9 mouse cellular contexts compared by ENCODE assay signal in genomic region chr19:5609171-5609546, GRCm38 (mm10). TPM values are rescaled to one million over a fixed set of nuclear protein-coding genes. Genes with fewer than 3 reads are reported as not detected.
DNase-seq lines count a peak whose midpoint lies in the region; ATAC-seq and TF ChIP-seq lines count a peak whose summit lies in the region.
"Had no signal": no experiment of that assay in that cellular context is flagged by ENCODE, and none has a peak within 500 bp of the region (broad histone marks: within the 10 kb centered on the region; RNA-seq: fewer than 3 reads in every experiment).

No protein-coding gene starts in this region.

- H3K4me3 ChIP-seq in heart, embryonic 15.5 days, result peak overlapping the region; percentile 85
- H3K4me3 ChIP-seq in ES-E14 (ENCODE audit: insufficient read depth in 1 of 2, low read depth in 1 of 2, low read length in 2 of 2, poor library complexity in 1 of 2, severe bottlenecking in 1 of 2), result peak overlapping the region; percentile 93 to 95
- H3K4me3 ChIP-seq in forebrain, embryonic 14.5 days (ENCODE audit: low read depth, low read length), result peak overlapping the region; percentile 47
- peak overlapping the region; percentile 67 for H3K4me3 ChIP-seq in liver, embryonic 16.5 days (ENCODE audit: low read depth, low read length)

- peak overlapping the region; percentile 84 for H3K9ac ChIP-seq in heart, embryonic 15.5 days
- peak overlapping the region; percentile 57 for H3K9ac ChIP-seq in ES-E14 (ENCODE audit: insufficient read depth, low read depth, low read length, poor library complexity, severe bottlenecking)
- peak overlapping the region; percentile 65 for H3K9ac ChIP-seq in forebrain, embryonic 14.5 days (ENCODE audit: low read length)
- H3K9ac ChIP-seq in liver, embryonic 16.5 days (ENCODE audit: low read depth, low read length), result peak overlapping the region; percentile 77

- no peaks in the 10 kb centered on the region for H3K9me3 ChIP-seq in heart, embryonic 15.5 days (replicated peaks)
- no peaks in the 10 kb centered on the region for H3K9me3 ChIP-seq in ES-E14 (ENCODE audit: control insufficient read depth, insufficient read depth, low read depth, low read length)
- no peaks in the 10 kb centered on the region for H3K9me3 ChIP-seq in forebrain, embryonic 14.5 days (replicated peaks; ENCODE audit: control insufficient read depth, low read length)
- H3K9me3 ChIP-seq in liver, embryonic 16.5 days (replicated peaks; ENCODE audit: control insufficient read depth, low read length), result no peaks in the 10 kb centered on the region

- intact Hi-C loops in heart, postnatal 36 days (cut with DNase I), result loop anchor here (2.0 kb wide), 1 partner anchor 78 kb away; no protein-coding TSS in a partner anchor
- intact Hi-C loops in left cerebral cortex, postnatal 10 days (cut with DNase I), result no loop called here

- peaks cover 47% of the 10 kb centered on the region for H3K36me3 ChIP-seq in heart, embryonic 15.5 days
- H3K36me3 ChIP-seq in ES-E14 (ENCODE audit: control insufficient read depth, insufficient read depth, low read length, poor library complexity, severe bottlenecking), result peaks cover 46% of the 10 kb centered on the region
- peaks cover 46% of the 10 kb centered on the region for H3K36me3 ChIP-seq in forebrain, embryonic 14.5 days (ENCODE audit: control insufficient read depth, insufficient read depth, low read length)
- peaks cover 23% of the 10 kb centered on the region for H3K36me3 ChIP-seq in liver, embryonic 16.5 days (ENCODE audit: control insufficient read depth, insufficient read depth)

- peak overlapping the region; percentile 99 for H3K27ac ChIP-seq in heart, embryonic 15.5 days
- H3K27ac ChIP-seq in ES-E14 (ENCODE audit: insufficient read depth, low read depth, low read length, poor library complexity, severe bottlenecking), result no peak overlapping the region
- H3K27ac ChIP-seq in forebrain, embryonic 14.5 days (ENCODE audit: low read depth, low read length), result peak overlapping the region; percentile 95; the same call in 1 of the 2 replicates
- H3K27ac ChIP-seq in liver, embryonic 16.5 days (ENCODE audit: low read length), result peak overlapping the region; percentile 18

- peaks cover 16% of the 10 kb centered on the region for H3K4me1 ChIP-seq in heart, embryonic 15.5 days (replicated peaks)
- peaks cover 1 to 11% of the 10 kb centered on the region in 2 experiments; a peak in 2 of 4 replicates for H3K4me1 ChIP-seq in ES-E14 (ENCODE audit: control insufficient read depth in 2 of 2, insufficient read depth in 2 of 2, low read length in 2 of 2, poor library complexity in 1 of 2)
- peaks cover 9% of the 10 kb centered on the region for H3K4me1 ChIP-seq in forebrain, embryonic 14.5 days (ENCODE audit: control insufficient read depth, insufficient read depth, low read length)
- peaks cover 34% of the 10 kb centered on the region for H3K4me1 ChIP-seq in liver, embryonic 16.5 days (ENCODE audit: control insufficient read depth, low read depth, low read length)

- H3K4me2 ChIP-seq in heart, embryonic 15.5 days, result peak overlapping the region; percentile 80
- H3K4me2 ChIP-seq in forebrain, embryonic 14.5 days (ENCODE audit: low read length), result peak overlapping the region; percentile 68
- H3K4me2 ChIP-seq in liver, embryonic 16.5 days (ENCODE audit: low read depth, low read length), result peak overlapping the region; percentile 83

- in situ Hi-C loops in ES-E14 (cut with MboI; ENCODE audit: low sequenced_read_pairs in 2 of 2, unreplicated experiment in 2 of 2), result no loop called here

- 52% methylated on average over 10 of the region's 10 CpGs for WGBS in heart, embryonic 15.5 days
- WGBS in forebrain, embryonic 14.5 days, result 61% methylated on average over 10 of the region's 10 CpGs
- 57% methylated on average over 10 of the region's 10 CpGs for WGBS in liver, embryonic 16.5 days (ENCODE audit: insufficient replicate concordance)

- ATAC-seq in heart, embryonic 15.5 days (replicated peaks; ENCODE audit: insufficient number of reproducible peaks, insufficient read depth, low FRiP score, low read depth), result no peak
- no peak for ATAC-seq in forebrain, embryonic 14.5 days
- ATAC-seq in liver, embryonic 16.5 days (ENCODE audit: low read depth), result no peak
- no peak for ATAC-seq in CD4-positive, CD25-positive, alpha-beta regulatory T cell, adult 4 months

- H3K27me3 ChIP-seq in heart, embryonic 15.5 days, result no peaks in the 10 kb centered on the region; the same call in 1 of the 2 replicates
- H3K27me3 ChIP-seq in forebrain, embryonic 14.5 days (replicated peaks; ENCODE audit: control insufficient read depth, insufficient read depth, low read length), result no peaks in the 10 kb centered on the region
- no peaks in the 10 kb centered on the region for H3K27me3 ChIP-seq in liver, embryonic 16.5 days (ENCODE audit: control insufficient read depth, insufficient read depth, low read depth, low read length)

- DNase-seq in heart, postnatal 36 days, result no peak
- DNase-seq in ES-E14 (ENCODE audit: low read depth, low spot score), result no peak
- DNase-seq in forebrain, embryonic 14.5 days (ENCODE audit: low spot score), result no peak
- DNase-seq in left cerebral cortex, postnatal 10 days (ENCODE audit: extremely low spot score in 1 of 2, low spot score in 2 of 2), result no peak
- no peak for DNase-seq in thymus, postnatal 4 days

TF ChIP-seq in ES-E14, 5 proteins besides CTCF, POLR2A, EP300 and RAD21:
- TF ChIP-seq CHD2 (IDR thresholded peaks at IDR 0.05; ENCODE audit: low read depth, low read length) (no peak), HCFC1 (IDR thresholded peaks at IDR 0.05; ENCODE audit: borderline replicate concordance, insufficient read depth, low read length) (no peak), ZNF384 (IDR thresholded peaks at IDR 0.05; ENCODE audit: low read depth, low read length) (no peak), ZC3H11A (IDR thresholded peaks at IDR 0.05; ENCODE audit: borderline replicate concordance, low read depth, low read length) (no peak), MAFK (IDR thresholded peaks at IDR 0.05; ENCODE audit: insufficient read depth, low read depth, low read length) (no peak)

RNA-seq across cellular contexts. Expression of gene Kat5, which starts 0.9 kb away (rescaled TPM):
- 29.6 and 35.3 TPM in 2 replicates for polyA plus RNA-seq in heart, embryonic 15.5 days (2015; fragmentation: Nextera tagmentation; extraction: Ambion mirVana)
- 10 to 100 TPM; 30.3 to 37.0 TPM for total RNA-seq in heart, postnatal 36 days (2021)
- total RNA-seq in ES-E14 (2012; rRNA removed), result 52.2 and 75.6 TPM in 2 replicates
- 43.7 and 49.7 TPM in 2 replicates for polyA plus RNA-seq in forebrain, embryonic 14.5 days (2014; fragmentation: Nextera tagmentation; extraction: Ambion mirVana)
- polyA plus RNA-seq in liver, embryonic 16.5 days (2015; fragmentation: Nextera tagmentation; extraction: Ambion mirVana), result 15.9 and 16.4 TPM in 2 replicates
- 10 to 100 TPM; 38.8 to 84.9 TPM for polyA plus RNA-seq in CD4-positive, CD25-positive, alpha-beta regulatory T cell, adult 4 months (2017; shearing (Covaris generic))
- total RNA-seq in left cerebral cortex, postnatal 10 days (2021), result 10 to 100 TPM; 70.9 to 79.7 TPM

RNA-seq across cellular contexts. Expression of gene Rnaseh2c, which starts 7.5 kb away (rescaled TPM):
- polyA plus RNA-seq in heart, embryonic 15.5 days (2015; fragmentation: Nextera tagmentation; extraction: Ambion mirVana), result 89.7 and 96.1 TPM in 2 replicates
- 10 to 100 TPM; 42.7 to 53.2 TPM for total RNA-seq in heart, postnatal 36 days (2021)
- total RNA-seq in ES-E14 (2012; rRNA removed), result 87.9 and 99.5 TPM in 2 replicates
- 85.7 and 95.8 TPM in 2 replicates for polyA plus RNA-seq in forebrain, embryonic 14.5 days (2014; fragmentation: Nextera tagmentation; extraction: Ambion mirVana)
- 92.2 and 115 TPM in 2 replicates for polyA plus RNA-seq in liver, embryonic 16.5 days (2015; fragmentation: Nextera tagmentation; extraction: Ambion mirVana)
- polyA plus RNA-seq in CD4-positive, CD25-positive, alpha-beta regulatory T cell, adult 4 months (2017; shearing (Covaris generic)), result 100 to 1,000 TPM in 1 of 2 experiments, 10 to 100 TPM in 1; 55.0 to 102 TPM
- total RNA-seq in left cerebral cortex, postnatal 10 days (2021), result 10 to 100 TPM; 68.2 to 71.7 TPM

RNA-seq across cellular contexts. Expression of gene Rela, which starts 28.1 kb away (rescaled TPM):
- 33.2 and 46.7 TPM in 2 replicates for polyA plus RNA-seq in heart, embryonic 15.5 days (2015; fragmentation: Nextera tagmentation; extraction: Ambion mirVana)
- 10 to 100 TPM; 25.6 to 31.2 TPM for total RNA-seq in heart, postnatal 36 days (2021)
- 9.7 and 12.1 TPM in 2 replicates for total RNA-seq in ES-E14 (2012; rRNA removed)
- polyA plus RNA-seq in forebrain, embryonic 14.5 days (2014; fragmentation: Nextera tagmentation; extraction: Ambion mirVana), result 29.8 and 35.8 TPM in 2 replicates
- 21.6 and 23.6 TPM in 2 replicates for polyA plus RNA-seq in liver, embryonic 16.5 days (2015; fragmentation: Nextera tagmentation; extraction: Ambion mirVana)
- 100 to 1,000 TPM; 111 to 174 TPM for polyA plus RNA-seq in CD4-positive, CD25-positive, alpha-beta regulatory T cell, adult 4 months (2017; shearing (Covaris generic))
- total RNA-seq in left cerebral cortex, postnatal 10 days (2021), result 10 to 100 TPM; 21.3 to 21.9 TPM

RNA-seq across cellular contexts. Expression of gene Ap5b1, which starts 41.3 kb away (rescaled TPM):
- 2.0 and 4.5 TPM in 2 replicates for polyA plus RNA-seq in heart, embryonic 15.5 days (2015; fragmentation: Nextera tagmentation; extraction: Ambion mirVana)
- 1 to 10 TPM; 3.1 to 3.4 TPM for total RNA-seq in heart, postnatal 36 days (2021)
- 6.4 and 9.5 TPM in 2 replicates for total RNA-seq in ES-E14 (2012; rRNA removed)
- 1.5 and 1.6 TPM in 2 replicates for polyA plus RNA-seq in forebrain, embryonic 14.5 days (2014; fragmentation: Nextera tagmentation; extraction: Ambion mirVana)
- 3.5 and 4.4 TPM in 2 replicates for polyA plus RNA-seq in liver, embryonic 16.5 days (2015; fragmentation: Nextera tagmentation; extraction: Ambion mirVana)
- polyA plus RNA-seq in CD4-positive, CD25-positive, alpha-beta regulatory T cell, adult 4 months (2017; shearing (Covaris generic)), result 1 to 10 TPM; 3.8 to 7.4 TPM
- total RNA-seq in left cerebral cortex, postnatal 10 days (2021), result 1 to 10 TPM; 8.3 to 9.2 TPM

RNA-seq across cellular contexts. Expression of gene Ovol1, which starts 48.7 kb away (rescaled TPM):
- polyA plus RNA-seq in heart, embryonic 15.5 days (2015; fragmentation: Nextera tagmentation; extraction: Ambion mirVana), result 0.25 and 0.87 TPM in 2 replicates
- not detected for total RNA-seq in heart, postnatal 36 days (2021)
- total RNA-seq in ES-E14 (2012; rRNA removed), result 0.58 and 1.1 TPM in 2 replicates
- 0.16 TPM in 1 of 2 replicates, not detected in the other for polyA plus RNA-seq in forebrain, embryonic 14.5 days (2014; fragmentation: Nextera tagmentation; extraction: Ambion mirVana)
- 0.04 and 0.31 TPM in 2 replicates for polyA plus RNA-seq in liver, embryonic 16.5 days (2015; fragmentation: Nextera tagmentation; extraction: Ambion mirVana)
- polyA plus RNA-seq in CD4-positive, CD25-positive, alpha-beta regulatory T cell, adult 4 months (2017; shearing (Covaris generic)), result not detected
- total RNA-seq in left cerebral cortex, postnatal 10 days (2021), result not detected
- total RNA-seq: granulocyte monocyte progenitor cell, adult 5-6 weeks had no signal
